ENCODE assay signal across 8 mouse cellular contexts in the genomic region with DNA sequence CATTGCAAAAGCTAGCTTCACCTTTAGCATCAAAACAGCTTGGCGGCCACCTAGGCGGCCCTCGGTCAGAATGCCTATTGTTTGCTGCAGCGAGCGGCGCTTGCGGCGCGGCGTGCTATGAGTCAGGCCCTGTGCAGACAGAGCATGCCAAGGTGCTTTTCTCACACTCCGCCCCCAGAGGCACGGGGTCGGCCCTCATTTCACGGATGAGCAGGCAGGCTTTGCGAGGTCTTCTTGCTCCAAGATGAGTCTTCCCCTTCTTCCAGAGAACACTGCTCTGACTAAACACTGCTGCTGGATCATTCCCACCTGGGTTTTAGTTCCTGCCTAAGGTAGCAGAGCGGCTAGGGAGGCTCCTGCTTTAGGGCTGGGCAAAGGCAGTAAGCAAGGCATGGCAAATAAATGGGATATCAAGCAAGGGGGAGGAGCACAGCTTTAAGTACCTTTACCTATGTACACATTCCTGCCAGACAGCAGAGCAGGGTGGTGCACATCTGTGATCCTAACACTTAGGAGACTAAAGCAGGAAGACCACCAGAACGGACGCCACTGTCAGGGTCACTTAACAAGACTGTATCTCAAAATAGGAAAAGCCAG. TPM values are rescaled to one million over a fixed set of nuclear protein-coding genes. Genes with fewer than 3 reads are reported as not detected.
A peak's percentile ranks its signal among the peaks of the same experiment; 100 is the strongest.
DNase-seq lines count a peak whose midpoint lies in the region; ATAC-seq and TF ChIP-seq lines count a peak whose summit lies in the region.

No protein-coding gene starts in this region.

- no peaks in the 10 kb centered on the region for H3K27me3 ChIP-seq in embryonic facial prominence, embryonic 15.5 days
- H3K27me3 ChIP-seq in intestine, postnatal 0 days (replicated peaks; ENCODE audit: control insufficient read depth, insufficient read depth, low read length), result no peaks in the 10 kb centered on the region
- 0 out of 2 replicates have a peak, but pooled peaks cover 3% of the 10 kb centered on the region for H3K27me3 ChIP-seq in lung, embryonic 14.5 days (ENCODE audit: insufficient read depth, low read length)
- no peaks in the 10 kb centered on the region for H3K27me3 ChIP-seq in stomach, embryonic 15.5 days (replicated peaks)

- WGBS in embryonic facial prominence, embryonic 15.5 days, result 4% methylated on average over 18 of the region's 18 CpGs
- WGBS in intestine, postnatal 0 days, result 8% methylated on average over 18 of the region's 18 CpGs
- 4% methylated on average over 18 of the region's 18 CpGs for WGBS in lung, embryonic 14.5 days
- 7% methylated on average over 18 of the region's 18 CpGs for WGBS in stomach, embryonic 15.5 days

- 0 out of 2 replicates have a peak overlapping the region, but pooled peaks have one; percentile 6 for H3K9ac ChIP-seq in embryonic facial prominence, embryonic 15.5 days
- no peak overlapping the region for H3K9ac ChIP-seq in intestine, postnatal 0 days (ENCODE audit: low read depth, low read length)
- no peak overlapping the region for H3K9ac ChIP-seq in lung, embryonic 14.5 days
- no peak overlapping the region for H3K9ac ChIP-seq in stomach, embryonic 15.5 days

- no peaks in the 10 kb centered on the region for H3K36me3 ChIP-seq in embryonic facial prominence, embryonic 15.5 days
- 0 out of 2 replicates have a peak, but pooled peaks cover 4% of the 10 kb centered on the region for H3K36me3 ChIP-seq in intestine, postnatal 0 days (ENCODE audit: control insufficient read depth, insufficient read depth)
- no peaks in the 10 kb centered on the region for H3K36me3 ChIP-seq in lung, embryonic 14.5 days (ENCODE audit: insufficient read depth)
- no peaks in the 10 kb centered on the region for H3K36me3 ChIP-seq in stomach, embryonic 15.5 days

- no peaks in the 10 kb centered on the region for H3K9me3 ChIP-seq in embryonic facial prominence, embryonic 15.5 days (replicated peaks)
- H3K9me3 ChIP-seq in intestine, postnatal 0 days (ENCODE audit: control insufficient read depth), result no peaks in the 10 kb centered on the region
- H3K9me3 ChIP-seq in lung, embryonic 14.5 days (ENCODE audit: low read depth, low read length), result no peaks in the 10 kb centered on the region
- H3K9me3 ChIP-seq in stomach, embryonic 15.5 days, result no peaks in the 10 kb centered on the region

- H3K4me2 ChIP-seq in embryonic facial prominence, embryonic 15.5 days (replicated peaks), result peak overlapping the region; percentile 47
- H3K4me2 ChIP-seq in intestine, postnatal 0 days (replicated peaks; ENCODE audit: low read depth), result peak overlapping the region; percentile 58
- peak overlapping the region; percentile 53 for H3K4me2 ChIP-seq in lung, embryonic 14.5 days
- peak overlapping the region; percentile 51 for H3K4me2 ChIP-seq in stomach, embryonic 15.5 days

- no peak for TF ChIP-seq CTCF in intestine, postnatal 0 days (IDR thresholded peaks at IDR 0.05; ENCODE audit: low read depth)
- no peak for TF ChIP-seq CTCF in lung, embryonic 14.5 days (IDR thresholded peaks at IDR 0.05; ENCODE audit: low read depth)

- no peak for DNase-seq in cerebellum, adult 9-10 months
- peak; percentile 60 for DNase-seq in adrenal gland, postnatal 14 days
- DNase-seq in lung, embryonic 14.5 days, result peak; percentile 59
- no peak for DNase-seq in left cerebral cortex, postnatal 36 days (ENCODE audit: low spot score in 2 of 2)

- intact Hi-C loops in left cerebral cortex, postnatal 36 days (cut with DNase I), result no loop called here

- ATAC-seq in cerebellum, adult (ENCODE audit: insufficient number of reproducible peaks, low FRiP score, low TSS enrichment), result peak; percentile 56; the same call in 1 of the 2 replicates
- no peak for ATAC-seq in embryonic facial prominence, embryonic 15.5 days (ENCODE audit: insufficient number of reproducible peaks, low FRiP score, low TSS enrichment, low read depth)
- ATAC-seq in intestine, postnatal 0 days, result peak; percentile 40; the same call in 1 of the 2 replicates
- peak; percentile 32; the same call in 1 of the 2 replicates for ATAC-seq in lung, embryonic 14.5 days (ENCODE audit: insufficient read depth)
- ATAC-seq in stomach, embryonic 15.5 days (ENCODE audit: insufficient read depth, low FRiP score, low read depth), result no peak; the same call in 1 of the 2 replicates

- peak overlapping the region; percentile 60 for H3K27ac ChIP-seq in embryonic facial prominence, embryonic 15.5 days (replicated peaks)
- no peak overlapping the region for H3K27ac ChIP-seq in intestine, postnatal 0 days (ENCODE audit: low read depth, low read length)
- no peak overlapping the region for H3K27ac ChIP-seq in lung, embryonic 14.5 days (ENCODE audit: low read depth)
- peak overlapping the region; percentile 59; the same call in 1 of the 2 replicates for H3K27ac ChIP-seq in stomach, embryonic 15.5 days

- peaks cover 21% of the 10 kb centered on the region for H3K4me1 ChIP-seq in embryonic facial prominence, embryonic 15.5 days
- H3K4me1 ChIP-seq in intestine, postnatal 0 days (replicated peaks; ENCODE audit: control insufficient read depth, insufficient read depth, low read length), result no peaks in the 10 kb centered on the region; the same call in 1 of the 2 replicates
- H3K4me1 ChIP-seq in lung, embryonic 14.5 days (ENCODE audit: insufficient read depth), result no peaks in the 10 kb centered on the region; the same call in 1 of the 2 replicates
- H3K4me1 ChIP-seq in stomach, embryonic 15.5 days, result peaks cover 14% of the 10 kb centered on the region

- H3K4me3 ChIP-seq in embryonic facial prominence, embryonic 15.5 days (replicated peaks), result peak overlapping the region; percentile 25
- H3K4me3 ChIP-seq in intestine, postnatal 0 days (ENCODE audit: low read depth, low read length), result peak overlapping the region; percentile 17; the same call in 1 of the 2 replicates
- peak overlapping the region; percentile 16 for H3K4me3 ChIP-seq in lung, embryonic 14.5 days (ENCODE audit: low read depth, low read length)
- peak overlapping the region; percentile 21; the same call in 1 of the 2 replicates for H3K4me3 ChIP-seq in stomach, embryonic 15.5 days (replicated peaks)

RNA-seq across cellular contexts. Expression of a gene that starts 5.7 kb away (rescaled TPM):
- 122 TPM in 2 replicates for total RNA-seq in adrenal gland, postnatal 14 days (2021)
- 15.3 and 19.7 TPM in 2 replicates for polyA plus RNA-seq in embryonic facial prominence, embryonic 15.5 days (2015; fragmentation: Nextera tagmentation; extraction: Ambion mirVana)
- 7.3 and 9.5 TPM in 2 replicates for polyA plus RNA-seq in intestine, postnatal 0 days (2015; fragmentation: Nextera tagmentation; extraction: Ambion mirVana)
- 21.6 and 23.0 TPM in 2 replicates for polyA plus RNA-seq in lung, embryonic 14.5 days (2014; fragmentation: Nextera tagmentation; extraction: Ambion mirVana)
- 18.6 and 19.8 TPM in 2 replicates for polyA plus RNA-seq in stomach, embryonic 15.5 days (2015; fragmentation: Nextera tagmentation; extraction: Ambion mirVana)
- 100 to 1,000 TPM; 128 to 140 TPM for total RNA-seq in left cerebral cortex, postnatal 36 days (2021)

RNA-seq across cellular contexts. Expression of a gene that starts 37.3 kb away (rescaled TPM):
- 0.56 and 4.4 TPM in 2 replicates for total RNA-seq in adrenal gland, postnatal 14 days (2021)
- polyA plus RNA-seq in embryonic facial prominence, embryonic 15.5 days (2015; fragmentation: Nextera tagmentation; extraction: Ambion mirVana), result 0.29 and 0.49 TPM in 2 replicates
- 0.21 and 0.25 TPM in 2 replicates for polyA plus RNA-seq in intestine, postnatal 0 days (2015; fragmentation: Nextera tagmentation; extraction: Ambion mirVana)
- not detected in 2 replicates for polyA plus RNA-seq in lung, embryonic 14.5 days (2014; fragmentation: Nextera tagmentation; extraction: Ambion mirVana)
- polyA plus RNA-seq in stomach, embryonic 15.5 days (2015; fragmentation: Nextera tagmentation; extraction: Ambion mirVana), result 0.54 and 0.62 TPM in 2 replicates
- total RNA-seq in left cerebral cortex, postnatal 36 days (2021), result not detected

Comparison
In these comparisons a context has a peak if more than half of its experiments do, and no peak if none do; other contexts are left out.
1. ATAC-seq: peak in cerebellum, adult (single experiment), intestine, postnatal 0 days (single experiment) and lung, embryonic 14.5 days (single experiment); none in embryonic facial prominence, embryonic 15.5 days (single experiment) and stomach, embryonic 15.5 days (single experiment).
2. DNase-seq: peak in adrenal gland, postnatal 14 days (single experiment) and lung, embryonic 14.5 days (single experiment); none in cerebellum, adult 9-10 months (single experiment) and left cerebral cortex, postnatal 36 days (0 of 2).
3. H3K27ac ChIP-seq: peak in embryonic facial prominence, embryonic 15.5 days (single experiment) and stomach, embryonic 15.5 days (single experiment); none in intestine, postnatal 0 days (single experiment) and lung, embryonic 14.5 days (single experiment).
4. Peak in every context shown above with its lines, with median percentiles within 50 percentile points of each other: H3K4me2 ChIP-seq and H3K4me3 ChIP-seq.